Comparison of ENCODE assay signal across 8 mouse cellular contexts in genomic region chr17:28621381-28622299, GRCm38 (mm10). TPM values are rescaled to one million over a fixed set of nuclear protein-coding genes. Genes with fewer than 3 reads are reported as not detected.
DNase-seq lines count a peak whose midpoint lies in the region; ATAC-seq lines count a peak whose summit lies in the region.

No protein-coding gene starts in this region.

- H3K9ac ChIP-seq in embryonic facial prominence, embryonic 15.5 days: peak overlapping the region; percentile 85
- peak overlapping the region; percentile 97 for H3K9ac ChIP-seq in heart, embryonic 12.5 days
- H3K9ac ChIP-seq in kidney, embryonic 16.5 days (replicated peaks; ENCODE audit: low read length): peak overlapping the region; percentile 94
- peak overlapping the region; percentile 96 for H3K9ac ChIP-seq in liver, embryonic 13.5 days
- peak overlapping the region; percentile 95 for H3K9ac ChIP-seq in stomach, embryonic 16.5 days (ENCODE audit: low read length)

- H3K4me3 ChIP-seq in embryonic facial prominence, embryonic 15.5 days (replicated peaks): peak overlapping the region; percentile 86
- peak overlapping the region; percentile 92 for H3K4me3 ChIP-seq in heart, embryonic 12.5 days
- peak overlapping the region; percentile 95 for H3K4me3 ChIP-seq in kidney, embryonic 16.5 days (ENCODE audit: low read length)
- H3K4me3 ChIP-seq in liver, embryonic 13.5 days (replicated peaks): peak overlapping the region; percentile 96
- H3K4me3 ChIP-seq in stomach, embryonic 16.5 days (replicated peaks; ENCODE audit: low read length): peak overlapping the region; percentile 97

- peaks cover 19% of the 10 kb centered on the region for H3K36me3 ChIP-seq in embryonic facial prominence, embryonic 15.5 days
- peaks cover 18% of the 10 kb centered on the region for H3K36me3 ChIP-seq in heart, embryonic 12.5 days
- peaks cover 12% of the 10 kb centered on the region for H3K36me3 ChIP-seq in kidney, embryonic 16.5 days (ENCODE audit: insufficient read depth, low read length)
- peaks cover 20% of the 10 kb centered on the region for H3K36me3 ChIP-seq in liver, embryonic 13.5 days
- peaks cover 5% of the 10 kb centered on the region; the same call in 1 of the 2 replicates for H3K36me3 ChIP-seq in stomach, embryonic 16.5 days (ENCODE audit: control insufficient read depth, insufficient read depth, low read length)

- peak; percentile 76 for DNase-seq in 416B (ENCODE audit: low read depth)
- peak; percentile 76 for DNase-seq in adrenal gland, adult 2 months
- peak; percentile 38 for DNase-seq in liver, embryonic 13.5 days
- peak; percentile 25 to 32 for DNase-seq in natural killer cell, adult 2 months (ENCODE audit: low spot score in 2 of 2)

- no peaks in the 10 kb centered on the region for H3K27me3 ChIP-seq in embryonic facial prominence, embryonic 15.5 days
- H3K27me3 ChIP-seq in heart, embryonic 12.5 days (replicated peaks): no peaks in the 10 kb centered on the region
- H3K27me3 ChIP-seq in kidney, embryonic 16.5 days (ENCODE audit: insufficient read depth, low read length): no peaks in the 10 kb centered on the region
- H3K27me3 ChIP-seq in liver, embryonic 13.5 days: no peaks in the 10 kb centered on the region
- H3K27me3 ChIP-seq in stomach, embryonic 16.5 days (ENCODE audit: control insufficient read depth, insufficient read depth, low read length): no peaks in the 10 kb centered on the region

- peak; percentile 60 for ATAC-seq in embryonic facial prominence, embryonic 15.5 days (ENCODE audit: insufficient number of reproducible peaks, low FRiP score, low TSS enrichment, low read depth)
- ATAC-seq in heart, embryonic 12.5 days (ENCODE audit: insufficient number of reproducible peaks, low FRiP score): peak; percentile 78
- peak; percentile 73 for ATAC-seq in kidney, embryonic 16.5 days (ENCODE audit: low FRiP score, low TSS enrichment)
- peak; percentile 62 for ATAC-seq in liver, embryonic 13.5 days (ENCODE audit: low read depth)
- peak; percentile 71; the same call in 1 of the 2 replicates for ATAC-seq in stomach, embryonic 16.5 days (ENCODE audit: insufficient read depth, low FRiP score)

- peaks cover 29% of the 10 kb centered on the region for H3K4me1 ChIP-seq in embryonic facial prominence, embryonic 15.5 days
- H3K4me1 ChIP-seq in heart, embryonic 12.5 days (replicated peaks): peaks cover 20% of the 10 kb centered on the region
- H3K4me1 ChIP-seq in kidney, embryonic 16.5 days (ENCODE audit: insufficient read depth, low read length): peaks cover 13% of the 10 kb centered on the region
- peaks cover 53% of the 10 kb centered on the region for H3K4me1 ChIP-seq in liver, embryonic 13.5 days (replicated peaks)
- peaks cover 16% of the 10 kb centered on the region; the same call in 1 of the 2 replicates for H3K4me1 ChIP-seq in stomach, embryonic 16.5 days (ENCODE audit: control insufficient read depth, insufficient read depth, low read length)

- peak overlapping the region; percentile 84 for H3K4me2 ChIP-seq in embryonic facial prominence, embryonic 15.5 days (replicated peaks)
- peak overlapping the region; percentile 95 for H3K4me2 ChIP-seq in heart, embryonic 12.5 days
- peak overlapping the region; percentile 77 for H3K4me2 ChIP-seq in kidney, embryonic 16.5 days (replicated peaks; ENCODE audit: low read depth, low read length)
- H3K4me2 ChIP-seq in liver, embryonic 13.5 days: peak overlapping the region; percentile 97
- peak overlapping the region; percentile 79 for H3K4me2 ChIP-seq in stomach, embryonic 16.5 days (ENCODE audit: low read depth, low read length)

- WGBS in embryonic facial prominence, embryonic 15.5 days: under 1% methylated on average over 71 of the region's 78 CpGs
- WGBS in heart, embryonic 12.5 days: under 1% methylated on average over 71 of the region's 78 CpGs
- under 1% methylated on average over 58 of the region's 78 CpGs for WGBS in kidney, embryonic 16.5 days
- under 1% methylated on average over 77 of the region's 78 CpGs for WGBS in liver, embryonic 13.5 days (ENCODE audit: insufficient replicate concordance)
- under 1% methylated on average over 75 of the region's 78 CpGs for WGBS in stomach, embryonic 16.5 days

- H3K9me3 ChIP-seq in embryonic facial prominence, embryonic 15.5 days (replicated peaks): no peaks in the 10 kb centered on the region
- no peaks in the 10 kb centered on the region for H3K9me3 ChIP-seq in heart, embryonic 12.5 days (replicated peaks)
- no peaks in the 10 kb centered on the region for H3K9me3 ChIP-seq in kidney, embryonic 16.5 days (ENCODE audit: low read length)
- no peaks in the 10 kb centered on the region for H3K9me3 ChIP-seq in liver, embryonic 13.5 days (replicated peaks)
- no peaks in the 10 kb centered on the region for H3K9me3 ChIP-seq in stomach, embryonic 16.5 days (replicated peaks; ENCODE audit: control insufficient read depth, low read length)

- H3K27ac ChIP-seq in embryonic facial prominence, embryonic 15.5 days (replicated peaks): peak overlapping the region; percentile 87
- peak overlapping the region; percentile 71 for H3K27ac ChIP-seq in heart, embryonic 12.5 days (ENCODE audit: poor library complexity, severe bottlenecking)
- peak overlapping the region; percentile 88 for H3K27ac ChIP-seq in kidney, embryonic 16.5 days (ENCODE audit: low read length)
- H3K27ac ChIP-seq in liver, embryonic 13.5 days: peak overlapping the region; percentile 88
- H3K27ac ChIP-seq in stomach, embryonic 16.5 days (ENCODE audit: low read length): peak overlapping the region; percentile 84

RNA-seq across cellular contexts. Expression of gene Srpk1, which starts 0.9 kb away (rescaled TPM):
- 10 to 100 TPM; 60.1 to 60.6 TPM for total RNA-seq in adrenal gland, adult 2 months (2021)
- 11.3 and 12.0 TPM in 2 replicates for polyA plus RNA-seq in adrenal gland, adult 2 months (2012; rRNA removed)
- 87.9 and 93.9 TPM in 2 replicates for polyA plus RNA-seq in embryonic facial prominence, embryonic 15.5 days (2015; fragmentation: Nextera tagmentation; extraction: Ambion mirVana)
- polyA plus RNA-seq in heart, embryonic 12.5 days (2016; fragmentation: Nextera tagmentation; extraction: Ambion mirVana): 55.4 and 56.8 TPM in 2 replicates
- 73.7 and 88.3 TPM in 2 replicates for polyA plus RNA-seq in kidney, embryonic 16.5 days (2015; fragmentation: Nextera tagmentation; extraction: Ambion mirVana)
- polyA plus RNA-seq in liver, embryonic 13.5 days (2015; fragmentation: Nextera tagmentation; extraction: Ambion mirVana): 54.3 and 57.7 TPM in 2 replicates
- 67.6 and 73.0 TPM in 2 replicates for polyA plus RNA-seq in stomach, embryonic 16.5 days (2015; fragmentation: Nextera tagmentation; extraction: Ambion mirVana)

RNA-seq across cellular contexts. Expression of gene Lhfpl5, which starts 46.2 kb away (rescaled TPM):
- 1 to 10 TPM; 1.7 to 2.3 TPM for total RNA-seq in adrenal gland, adult 2 months (2021)
- 6.6 and 9.0 TPM in 2 replicates for polyA plus RNA-seq in adrenal gland, adult 2 months (2012; rRNA removed)
- 0.59 and 0.64 TPM in 2 replicates for polyA plus RNA-seq in embryonic facial prominence, embryonic 15.5 days (2015; fragmentation: Nextera tagmentation; extraction: Ambion mirVana)
- 0.15 and 0.33 TPM in 2 replicates for polyA plus RNA-seq in heart, embryonic 12.5 days (2016; fragmentation: Nextera tagmentation; extraction: Ambion mirVana)
- polyA plus RNA-seq in kidney, embryonic 16.5 days (2015; fragmentation: Nextera tagmentation; extraction: Ambion mirVana): 0.61 and 0.89 TPM in 2 replicates
- 0.17 TPM in 1 of 2 replicates, not detected in the other for polyA plus RNA-seq in liver, embryonic 13.5 days (2015; fragmentation: Nextera tagmentation; extraction: Ambion mirVana)
- polyA plus RNA-seq in stomach, embryonic 16.5 days (2015; fragmentation: Nextera tagmentation; extraction: Ambion mirVana): 0.82 and 0.87 TPM in 2 replicates

Comparison
In these comparisons a context has a peak if more than half of its experiments do, and no peak if none do; other contexts are left out.
1. Peak in every context shown above with its lines: DNase-seq, ATAC-seq, H3K4me3 ChIP-seq and H3K27ac ChIP-seq.